9 mouse cellular contexts compared by ENCODE assay signal in genomic region chr10:69254390-69254847, GRCm38 (mm10). TPM values are rescaled to one million over a fixed set of nuclear protein-coding genes. Genes with fewer than 3 reads are reported as not detected.
DNase-seq lines count a peak whose midpoint lies in the region; ATAC-seq and TF ChIP-seq lines count a peak whose summit lies in the region.
"Had no signal": no experiment of that assay in that cellular context is flagged by ENCODE, and none has a peak within 500 bp of the region (broad histone marks: within the 10 kb centered on the region; RNA-seq: fewer than 3 reads in every experiment).

No protein-coding gene starts in this region.

- WGBS in forebrain, postnatal 0 days: 22% methylated on average over 8 of the region's 8 CpGs
- WGBS in stomach, embryonic 14.5 days: 19% methylated on average over 8 of the region's 8 CpGs

- H3K36me3 ChIP-seq in forebrain, postnatal 0 days (ENCODE audit: insufficient read depth): no peaks in the 10 kb centered on the region
- H3K36me3 ChIP-seq in megakaryocyte, embryonic 14.5 days (replicated peaks; ENCODE audit: low read length): peaks cover 68% of the 10 kb centered on the region
- peaks cover 11% of the 10 kb centered on the region; the same call in 1 of the 2 replicates for H3K36me3 ChIP-seq in stomach, embryonic 14.5 days (ENCODE audit: control insufficient read depth, insufficient read depth, low read length)

- peak; percentile 13 for DNase-seq in thymus, postnatal 4 days
- DNase-seq in thymus, postnatal 36 days: no peak
- no peak for DNase-seq in forebrain, postnatal 0 days
- DNase-seq in heart, postnatal 4 days: peak; percentile 71
- DNase-seq in left cerebral cortex, postnatal 14 days (ENCODE audit: low spot score in 2 of 2): peak; percentile 30 to 45

- no peaks in the 10 kb centered on the region for H3K9me3 ChIP-seq in forebrain, postnatal 0 days (ENCODE audit: low read length)
- no peaks in the 10 kb centered on the region for H3K9me3 ChIP-seq in megakaryocyte, embryonic 14.5 days
- no peaks in the 10 kb centered on the region for H3K9me3 ChIP-seq in stomach, embryonic 14.5 days (ENCODE audit: control insufficient read depth, low read depth, low read length)

- no peaks in the 10 kb centered on the region for H3K27me3 ChIP-seq in forebrain, postnatal 0 days (ENCODE audit: insufficient read depth, low read length)
- no peaks in the 10 kb centered on the region for H3K27me3 ChIP-seq in megakaryocyte, embryonic 14.5 days (replicated peaks)
- H3K27me3 ChIP-seq in stomach, embryonic 14.5 days (ENCODE audit: control insufficient read depth, insufficient read depth, low read length): no peaks in the 10 kb centered on the region

- no peak overlapping the region for H3K4me2 ChIP-seq in forebrain, postnatal 0 days (ENCODE audit: low read depth)
- no peak overlapping the region for H3K4me2 ChIP-seq in stomach, embryonic 14.5 days (replicated peaks; ENCODE audit: low read depth, low read length)

- no peak for TF ChIP-seq CTCF in forebrain, postnatal 0 days (IDR thresholded peaks at IDR 0.05; ENCODE audit: low read depth)

- H3K4me3 ChIP-seq in forebrain, postnatal 0 days (ENCODE audit: low read depth, low read length): no peak overlapping the region
- H3K4me3 ChIP-seq in megakaryocyte, embryonic 14.5 days (replicated peaks): peak overlapping the region; percentile 84
- no peak overlapping the region for H3K4me3 ChIP-seq in stomach, embryonic 14.5 days (ENCODE audit: low read depth, low read length)
- H3K4me3 ChIP-seq: myocyte had no signal

- H3K27ac ChIP-seq in forebrain, postnatal 0 days (ENCODE audit: low read depth, low read length): no peak overlapping the region
- H3K27ac ChIP-seq in stomach, embryonic 14.5 days (ENCODE audit: low read length): peak overlapping the region; percentile 97; the same call in 1 of the 2 replicates

- ATAC-seq in forebrain, postnatal 0 days: peak; percentile 53
- ATAC-seq in stomach, embryonic 14.5 days (ENCODE audit: insufficient number of reproducible peaks, insufficient read depth, low FRiP score, low read depth): peak; percentile 33; the same call in 1 of the 2 replicates
- ATAC-seq in activated CD4-positive, CD25-positive, alpha-beta regulatory T cell, adult 4 months: no peak

- 0 out of 2 replicates have a peak, but pooled peaks cover 7% of the 10 kb centered on the region for H3K4me1 ChIP-seq in forebrain, postnatal 0 days (ENCODE audit: insufficient read depth)
- H3K4me1 ChIP-seq in megakaryocyte, embryonic 14.5 days: peaks cover 59% of the 10 kb centered on the region
- peaks cover 40% of the 10 kb centered on the region for H3K4me1 ChIP-seq in stomach, embryonic 14.5 days (ENCODE audit: control insufficient read depth, insufficient read depth, low read length)

- no peak overlapping the region for H3K9ac ChIP-seq in forebrain, postnatal 0 days
- H3K9ac ChIP-seq in stomach, embryonic 14.5 days (replicated peaks; ENCODE audit: low read depth, low read length): no peak overlapping the region

- intact Hi-C loops in left cerebral cortex, postnatal 14 days (cut with DNase I): no loop called here

RNA-seq across cellular contexts. Expression of gene A930033H14Rik, which starts 41.5 kb away (rescaled TPM):
- total RNA-seq in forebrain, postnatal 0 days (2014; rRNA removed): 1.2 and 1.4 TPM in 2 replicates
- polyA plus RNA-seq in forebrain, postnatal 0 days (2015; fragmentation: Nextera tagmentation; extraction: Ambion mirVana): 0.78 and 1.9 TPM in 2 replicates
- 1 to 10 TPM; 6.0 to 6.6 TPM for total RNA-seq in heart, postnatal 4 days (2021)
- total RNA-seq in left cerebral cortex, postnatal 14 days (2021): 1 to 10 TPM; 4.1 to 4.3 TPM
- polyA plus RNA-seq in megakaryocyte, embryonic 14.5 days (2012; ENCODE audit: insufficient read depth, low replicate concordance): 1.2 and 3.0 TPM in 2 replicates
- 3.4 and 3.5 TPM in 2 replicates for polyA plus RNA-seq in stomach, embryonic 14.5 days (2014; fragmentation: Nextera tagmentation; extraction: Ambion mirVana)
- polyA plus RNA-seq in activated CD4-positive, CD25-positive, alpha-beta regulatory T cell, adult 4 months (2017; shearing (Covaris generic)): not detected

Comparison
In these comparisons a context has a peak if more than half of its experiments do, and no peak if none do; other contexts are left out.
1. DNase-seq: peak in thymus, postnatal 4 days (single experiment), heart, postnatal 4 days (single experiment) and left cerebral cortex, postnatal 14 days (2 of 2); none in thymus, postnatal 36 days (0 of 2) and forebrain, postnatal 0 days (single experiment).